Mouse (Mus musculus): ENCODE measurements around the gene Fndc3c1. TPM values are rescaled to one million over a fixed set of nuclear protein-coding genes. Genes with fewer than 3 reads are reported as not detected.

Fndc3c1 gene
- polyA plus RNA-seq, 2 experiments: 0.16 to 0.27 TPM

- Histone ChIP-seq H3K36me3 (replicated peaks; ENCODE audit: control insufficient read depth, insufficient read depth, low read depth) (no peaks in the 10 kb centered on the region), H3K9me3 (ENCODE audit: control insufficient read depth, low read length) (no peaks in the 10 kb centered on the region), H3K27ac (no peak overlapping the region), H3K4me3 (ENCODE audit: insufficient read depth in 1 of 2, low read depth in 2 of 2, low read length in 2 of 2) (no peak overlapping the region), H3K9ac (replicated peaks) (no peak overlapping the region), H3K4me2 (ENCODE audit: low read depth) (no peak overlapping the region), H3K4me1 (replicated peaks; ENCODE audit: control insufficient read depth in 2 of 2, insufficient read depth in 2 of 2, low read length in 1 of 2) (no peaks in the 10 kb centered on the region), H3K27me3 (ENCODE audit: control insufficient read depth, insufficient read depth, low read length) (no peaks in the 10 kb centered on the region)
- DNase-seq (ENCODE audit: low read depth in 3 of 3, low spot score in 3 of 3) (no peak), ATAC-seq (ENCODE audit: insufficient read depth) (no peak)
- TF ChIP-seq EP300 (IDR thresholded peaks at IDR 0.05; ENCODE audit: low read depth): no peak
- TF ChIP-seq CTCF (IDR thresholded peaks at IDR 0.05; ENCODE audit: low read depth): no peak
Observed at GRCm38 (mm10) chrX:106380608-106381007, 104.6 kb downstream of the Fndc3c1 start.

Small RNA genes within 50 kb of the gene (microRNA-seq; reads per million reads assigned to microRNA genes)
- not detected for gene Gm27428

Other genes with a start within 250 kb of the Fndc3c1 start
- not detected in 2 replicates for gene Fnd3c2, start 230.0 kb downstream of the Fndc3c1 start, polyA plus RNA-seq (2012; rRNA removed)
- gene Fnd3c2, start 230.0 kb downstream of the Fndc3c1 start, polyA plus RNA-seq (2014; fragmentation: Nextera tagmentation; extraction: Ambion mirVana): not detected in 2 replicates
- 0.02 TPM in 1 of 2 replicates, not detected in the other for gene Gm5127, start 97.8 kb upstream of the Fndc3c1 start, polyA plus RNA-seq (2012; rRNA removed)
- 0.08 and 0.10 TPM in 2 replicates for gene Gm5127, start 97.8 kb upstream of the Fndc3c1 start, polyA plus RNA-seq (2014; fragmentation: Nextera tagmentation; extraction: Ambion mirVana)
- gene Cysltr1, start 118.3 kb upstream of the Fndc3c1 start, polyA plus RNA-seq (2012; rRNA removed): 0.56 and 0.58 TPM in 2 replicates
- gene Cysltr1, start 118.3 kb upstream of the Fndc3c1 start, polyA plus RNA-seq (2014; fragmentation: Nextera tagmentation; extraction: Ambion mirVana): 1.5 and 2.1 TPM in 2 replicates